Mouse (Mus musculus) hindbrain, embryonic 13.5 days (tissue): Measurements from ENCODE around the gene H1f0. TPM values are rescaled to one million over a fixed set of nuclear protein-coding genes. Genes with fewer than 3 reads are reported as not detected.

ENCODE experiments used
- microRNA-seq: library from miRNA; unstranded; fragments of <30 nt; microRNA quantifications from one replicate; pipeline ENCODE4, GENCODE M21; 2016
- polyA plus RNA-seq: library from polyadenylated mRNA; unstranded; fragments of >200 nt; fragmentation: Nextera tagmentation; extraction: Ambion mirVana; gene quantifications from 2 replicates; pipeline ENCODE4 v1.2.1, GENCODE M21; 2015

Gene H1f0
- polyA plus RNA-seq, 1 experiment from 2014 or later, result 266 TPM

Small RNA genes within 50 kb of the gene (microRNA-seq; reads per million reads assigned to microRNA genes)
- gene Mir6956, result 1.9 reads per million

Other genes starting within 250 kb of the H1f0 start
- 1.6 TPM in 2 replicates for gene Card10, start 225.4 kb upstream of the H1f0 start, polyA plus RNA-seq
- gene Cdc42ep1, start 185.8 kb upstream of the H1f0 start, polyA plus RNA-seq, result 9.5 and 11.0 TPM in 2 replicates
- gene Lgals2, start 172.9 kb upstream of the H1f0 start, polyA plus RNA-seq, result not detected in 2 replicates
- 49.9 and 50.6 TPM in 2 replicates for gene Gga1, start 151.3 kb upstream of the H1f0 start, polyA plus RNA-seq
- not detected in 2 replicates for gene Gm49510, start 128.8 kb upstream of the H1f0 start, polyA plus RNA-seq
- 3.8 and 4.5 TPM in 2 replicates for gene Sh3bp1, start 128.7 kb upstream of the H1f0 start, polyA plus RNA-seq
- 62.7 and 64.3 TPM in 2 replicates for gene Pdxp, start 114.5 kb upstream of the H1f0 start, polyA plus RNA-seq
- 193 and 202 TPM in 2 replicates for gene Lgals1, start 101.7 kb upstream of the H1f0 start, polyA plus RNA-seq
- 57.4 and 62.3 TPM in 2 replicates for gene Nol12, start 93.5 kb upstream of the H1f0 start, polyA plus RNA-seq
- gene Triobp, start 80.7 kb upstream of the H1f0 start, polyA plus RNA-seq, result 31.6 and 36.6 TPM in 2 replicates
- 0.17 TPM in 1 of 2 replicates, not detected in the other for gene Galr3, start 13.4 kb downstream of the H1f0 start, polyA plus RNA-seq
- 50.4 and 51.5 TPM in 2 replicates for gene Ankrd54, start 34.4 kb downstream of the H1f0 start, polyA plus RNA-seq
- 179 and 185 TPM in 2 replicates for gene Eif3l, start 46.7 kb downstream of the H1f0 start, polyA plus RNA-seq
- 8.7 and 10.3 TPM in 2 replicates for gene Micall1, start 80.4 kb downstream of the H1f0 start, polyA plus RNA-seq
- gene Polr2f, start 112.6 kb downstream of the H1f0 start, polyA plus RNA-seq, result 263 and 295 TPM in 2 replicates
- gene 1700088E04Rik, start 112.8 kb downstream of the H1f0 start, polyA plus RNA-seq, result 15.3 and 22.1 TPM in 2 replicates
- gene Sox10, start 136.8 kb downstream of the H1f0 start, polyA plus RNA-seq, result 6.6 and 8.1 TPM in 2 replicates
- gene Pick1, start 200.7 kb downstream of the H1f0 start, polyA plus RNA-seq, result 83.8 and 90.6 TPM in 2 replicates
- gene Gm49486, start 200.9 kb downstream of the H1f0 start, polyA plus RNA-seq, result 1.6 and 2.0 TPM in 2 replicates
- gene Slc16a8, start 226.3 kb downstream of the H1f0 start, polyA plus RNA-seq, result 0.54 and 0.86 TPM in 2 replicates